Mouse (Mus musculus): ENCODE data around the gene Tanc1.

The Tanc1 gene

DNA sequence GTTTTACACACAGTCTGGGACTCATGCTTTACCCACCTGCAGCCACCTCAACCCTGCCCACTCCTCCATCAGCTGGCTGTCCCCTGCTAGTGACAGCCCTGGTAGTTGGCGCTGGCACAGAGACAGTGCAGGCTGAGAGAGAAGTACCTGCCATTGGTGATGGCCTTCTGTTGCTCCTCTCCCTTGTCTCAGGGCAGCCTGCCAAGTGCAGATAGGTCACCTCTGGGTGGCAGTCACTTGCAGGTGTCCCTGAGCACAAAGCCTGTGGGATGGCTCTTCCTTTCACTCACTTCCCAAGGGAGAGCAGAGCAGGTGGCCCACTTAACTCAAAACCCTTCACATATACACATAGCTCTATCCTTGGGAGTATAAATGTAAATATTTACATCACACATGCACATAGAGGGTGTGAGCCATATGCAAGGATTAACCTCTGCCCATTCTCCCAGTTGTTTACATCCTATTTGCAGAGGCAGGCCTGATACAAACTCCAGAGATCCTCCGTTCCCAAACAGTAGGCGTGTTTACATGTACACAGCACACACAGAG, 106.0 kb downstream of the Tanc1 start:
- no peak for DNase-seq (ENCODE audit: low spot score in 2 of 2)

DNA sequence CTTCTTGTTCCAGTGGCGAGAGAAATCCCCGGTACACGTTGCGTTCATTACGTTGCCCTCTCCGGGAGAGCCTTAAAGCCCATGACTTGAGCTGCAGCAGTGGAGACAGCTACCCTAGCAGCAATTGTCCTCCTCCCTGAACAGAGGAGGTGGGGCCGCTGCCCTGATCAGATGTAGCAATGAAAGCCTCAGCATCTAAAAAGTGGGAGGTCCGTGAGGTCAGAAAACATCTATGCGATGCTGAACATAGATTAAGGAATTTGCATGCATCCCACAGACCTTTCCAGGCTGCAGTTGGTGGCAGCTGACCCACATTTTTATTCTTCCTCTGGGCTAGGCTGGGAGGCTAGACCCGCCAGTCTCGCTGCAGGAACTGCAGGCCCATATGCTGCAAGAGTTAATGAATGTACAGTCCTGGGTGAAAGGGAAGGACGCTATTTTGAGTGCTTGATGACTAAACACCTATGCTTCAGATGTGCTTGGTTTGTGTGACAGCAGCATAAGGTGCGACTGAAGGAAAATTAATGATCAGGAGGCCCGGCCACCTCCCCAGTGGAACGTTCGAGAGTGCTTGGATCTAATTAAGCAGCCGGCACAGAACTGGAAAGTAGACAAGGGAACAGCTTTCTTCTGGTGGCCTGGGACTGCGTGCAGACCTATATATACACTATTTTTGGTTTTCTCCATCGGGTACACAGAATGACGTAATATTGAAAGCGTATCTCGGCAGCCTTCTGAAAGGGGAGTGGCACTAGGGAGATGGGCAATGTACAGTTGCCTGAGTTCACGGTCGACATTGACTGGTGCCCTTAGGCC, 107.0 kb downstream of the Tanc1 start:
- no peak for DNase-seq (ENCODE audit: low spot score in 2 of 2)

DNA sequence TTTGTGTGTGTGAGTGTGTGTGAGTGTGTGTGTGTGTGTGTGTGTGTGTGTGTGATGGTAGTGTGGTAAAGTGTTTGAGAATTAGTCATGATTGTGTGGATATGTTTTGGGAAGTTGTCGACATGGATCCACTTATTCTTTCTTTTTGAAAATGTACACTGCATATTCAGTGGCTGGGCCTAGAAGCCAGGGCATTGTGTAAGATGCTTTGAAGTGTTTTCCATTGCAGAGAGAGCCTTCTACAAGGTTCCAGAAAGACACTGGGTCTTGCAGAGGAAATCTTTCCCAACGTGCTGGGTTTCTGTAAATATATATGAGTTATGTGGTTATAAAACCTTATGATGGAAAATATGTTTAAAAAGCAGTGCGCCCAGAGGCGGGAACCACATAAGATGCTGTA, 108.0 kb downstream of the Tanc1 start:
- DNase-seq (ENCODE audit: low spot score in 2 of 2): no peak

DNA sequence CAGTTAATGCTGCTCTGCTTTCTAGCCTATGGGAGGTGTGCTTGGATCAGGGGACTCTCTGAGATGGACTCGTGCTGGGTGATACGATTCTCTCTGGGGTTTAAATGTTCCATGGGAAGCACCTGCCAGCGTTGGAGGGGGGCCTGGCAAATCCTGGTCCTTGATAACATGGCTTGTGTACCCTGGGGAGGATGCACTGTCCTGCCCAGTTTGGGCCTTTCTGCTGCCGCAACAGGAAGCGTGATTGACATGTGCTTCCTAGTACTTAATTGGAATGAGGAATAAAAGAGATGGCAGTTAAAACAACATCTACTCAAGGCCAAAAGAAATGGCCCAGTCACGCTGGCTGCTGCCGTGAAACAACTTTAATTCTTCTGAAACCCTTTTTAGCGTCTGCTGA, 109.3 kb downstream of the Tanc1 start:
- DNase-seq (ENCODE audit: low spot score in 2 of 2): no peak

DNA sequence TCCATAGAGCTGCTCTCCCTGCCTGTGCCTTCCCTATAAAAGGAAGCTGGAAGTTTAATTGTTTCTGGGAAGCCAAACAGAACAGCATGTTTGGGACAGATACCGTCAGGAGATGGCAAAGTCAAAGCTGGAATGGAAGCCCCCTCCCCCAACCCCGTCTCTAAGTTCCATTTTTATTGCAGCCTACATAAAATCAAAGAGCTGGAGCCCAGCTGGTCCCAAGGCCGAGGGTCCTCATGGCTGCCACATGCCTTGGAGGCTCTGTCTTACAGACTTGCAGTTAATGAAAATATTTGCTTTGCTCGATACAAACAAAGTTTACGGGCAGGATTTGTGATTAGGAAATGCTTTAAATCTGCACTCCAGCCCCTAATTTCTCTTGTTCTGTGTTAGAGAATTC, 109.9 kb downstream of the Tanc1 start:
- DNase-seq (ENCODE audit: low spot score in 2 of 2): no peak

DNA sequence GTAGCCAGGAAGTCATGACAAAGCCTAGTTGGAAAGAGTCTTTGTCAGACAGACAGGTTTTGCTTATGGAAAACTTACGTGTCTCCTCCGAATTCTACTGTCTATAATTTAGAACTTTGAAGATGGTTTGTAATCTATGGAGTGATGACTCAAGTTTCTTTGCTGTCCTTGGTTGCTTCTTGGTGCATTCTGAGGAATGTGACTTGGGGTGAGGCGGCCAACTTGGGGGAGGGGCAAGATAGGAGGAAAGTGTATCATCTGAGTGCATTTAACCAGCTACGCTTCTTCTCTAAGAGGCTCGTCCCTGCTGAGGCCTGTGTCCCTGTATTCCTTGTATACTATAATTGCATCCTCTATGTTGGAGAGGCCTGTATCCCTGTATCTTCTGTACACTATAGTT, 111.5 kb downstream of the Tanc1 start:
- DNase-seq (ENCODE audit: low spot score in 2 of 2): no peak

DNA sequence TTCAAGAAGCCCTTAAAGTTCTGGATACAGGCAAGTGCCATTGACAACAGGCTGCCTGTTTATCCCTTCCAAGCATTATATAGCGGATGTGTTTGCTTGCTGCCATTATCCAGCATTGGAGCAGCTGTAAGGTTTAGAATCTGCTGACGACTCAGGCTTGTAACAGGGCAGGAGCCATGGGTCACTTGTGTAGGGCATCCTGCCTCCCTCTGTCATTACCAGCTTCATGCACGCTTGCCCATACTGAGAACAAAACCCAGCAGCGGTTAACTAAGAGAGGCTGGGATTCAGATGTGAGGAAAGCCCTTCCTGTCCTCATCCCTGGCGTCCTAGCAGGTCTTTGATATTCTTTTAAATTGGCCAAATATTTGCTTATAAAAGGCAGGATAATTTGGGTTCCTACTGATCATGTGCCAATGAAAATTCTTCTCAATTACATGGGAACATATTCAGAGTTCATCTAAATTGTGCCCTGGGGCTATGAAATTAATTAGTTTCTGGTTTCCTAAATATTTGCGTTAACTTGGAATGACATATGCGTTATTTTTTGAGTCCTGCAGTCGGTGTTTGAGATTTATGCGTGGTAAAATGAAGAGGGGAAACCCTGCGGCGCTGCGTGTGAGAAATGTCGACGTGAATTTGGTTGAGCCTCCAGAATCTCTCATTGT, 113.8 kb downstream of the Tanc1 start:
- DNase-seq (ENCODE audit: low spot score in 2 of 2): no peak

DNA sequence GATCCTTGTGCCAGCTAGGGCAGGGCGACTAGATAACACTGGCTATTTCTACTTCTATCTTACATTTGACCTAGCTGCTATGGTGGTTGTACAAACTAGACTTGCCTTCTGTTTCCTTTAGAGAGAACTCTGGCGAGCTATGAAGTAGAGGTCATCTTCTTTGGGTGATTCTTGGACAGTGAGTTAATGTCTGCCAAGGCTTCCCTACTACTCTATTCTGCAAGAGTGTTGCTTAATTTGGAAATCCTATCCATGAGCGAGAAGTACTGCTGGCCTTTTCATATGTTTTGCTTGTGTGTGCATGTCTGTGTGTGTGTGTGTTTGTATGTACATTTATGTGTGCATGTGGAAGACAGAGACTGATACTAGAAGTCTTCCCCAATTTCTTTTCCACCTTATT, 120.0 kb downstream of the Tanc1 start:
- no peak for DNase-seq (ENCODE audit: low spot score in 2 of 2)

DNA sequence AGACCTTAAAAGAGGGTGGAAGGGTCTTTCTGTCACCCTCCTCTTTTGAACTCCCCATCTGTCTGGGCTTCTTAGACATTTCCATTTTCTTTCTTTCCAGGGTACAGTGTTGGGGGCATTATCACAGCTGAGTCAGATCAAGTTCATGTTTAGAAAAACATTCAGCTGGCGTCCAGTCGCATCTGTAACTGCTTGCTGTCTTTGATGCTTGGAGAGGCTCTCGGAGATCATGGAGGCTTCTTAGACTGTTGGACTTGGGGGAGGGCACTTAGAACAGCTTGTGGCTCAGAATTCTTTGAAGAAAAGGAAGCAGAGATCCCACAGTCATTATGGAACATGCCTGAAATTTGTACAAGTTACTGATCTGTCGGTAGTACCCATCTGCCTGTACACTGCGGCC, 121.6 kb downstream of the Tanc1 start:
- DNase-seq (ENCODE audit: low spot score in 2 of 2): no peak

DNA sequence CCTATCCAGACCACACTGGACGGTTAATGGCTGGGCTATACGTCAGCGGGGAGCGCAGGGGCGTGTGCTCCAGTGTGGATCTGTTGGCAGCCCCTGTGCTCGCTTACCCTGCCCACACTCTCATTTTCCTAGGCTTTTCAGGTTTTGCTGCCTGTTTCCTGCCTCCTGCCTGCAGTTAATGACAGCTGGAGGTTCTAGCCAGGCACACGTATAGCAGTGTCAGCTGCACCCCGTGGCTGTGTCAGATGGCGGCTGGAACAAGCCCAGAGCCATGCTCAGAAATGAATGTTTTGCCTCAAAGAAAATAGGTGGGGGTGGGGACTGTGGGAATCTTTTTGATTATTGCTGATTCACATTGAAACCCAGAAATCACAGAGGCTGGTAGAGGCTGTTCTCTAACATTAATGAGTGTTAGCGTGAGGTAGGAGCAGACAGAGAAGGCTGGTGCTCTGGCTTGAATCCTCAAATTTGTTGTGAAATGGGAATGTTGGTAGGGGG, 124.6 kb downstream of the Tanc1 start:
- DNase-seq (ENCODE audit: low spot score in 2 of 2): no peak

DNA sequence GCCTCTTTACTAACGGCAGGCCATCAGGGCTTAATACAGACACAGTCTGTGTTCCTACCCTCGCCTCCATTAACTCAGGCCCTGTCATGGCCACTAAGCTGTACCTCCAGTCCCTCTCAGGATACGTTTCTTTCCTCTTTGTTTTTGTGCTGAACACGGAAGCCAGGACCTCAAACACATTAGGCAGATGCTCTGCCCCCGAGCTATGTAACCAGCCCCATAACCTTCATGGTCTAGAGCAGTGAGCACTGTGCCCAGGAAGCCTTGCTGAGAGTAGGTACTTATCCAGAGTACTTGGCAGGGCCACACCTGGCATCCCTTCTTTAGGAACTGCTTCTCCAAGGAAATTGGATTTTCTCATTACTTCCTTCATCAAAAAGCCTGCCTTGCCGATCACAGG, 125.5 kb downstream of the Tanc1 start:
- no peak for DNase-seq (ENCODE audit: low spot score in 2 of 2)

DNA sequence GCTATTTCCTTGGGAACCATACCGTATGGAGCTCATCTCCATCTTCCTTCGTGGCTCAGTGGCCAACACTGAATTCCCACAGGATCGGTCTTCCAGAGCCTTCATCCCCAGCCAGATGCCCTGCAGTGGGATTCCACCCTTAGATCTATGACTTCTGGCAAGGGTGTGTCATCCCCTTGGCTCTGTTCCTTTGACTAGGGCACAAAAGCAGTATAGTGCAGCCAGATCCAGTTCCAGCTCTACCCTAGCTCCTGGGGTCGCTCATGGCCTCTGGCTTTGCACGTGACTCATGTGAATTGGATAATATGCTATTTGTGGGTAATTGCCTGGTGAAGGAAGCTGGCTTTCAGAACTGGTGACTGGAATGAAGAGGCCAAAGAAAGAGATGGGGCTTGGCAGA, 126.5 kb downstream of the Tanc1 start:
- DNase-seq (ENCODE audit: low spot score in 2 of 2): no peak

DNA sequence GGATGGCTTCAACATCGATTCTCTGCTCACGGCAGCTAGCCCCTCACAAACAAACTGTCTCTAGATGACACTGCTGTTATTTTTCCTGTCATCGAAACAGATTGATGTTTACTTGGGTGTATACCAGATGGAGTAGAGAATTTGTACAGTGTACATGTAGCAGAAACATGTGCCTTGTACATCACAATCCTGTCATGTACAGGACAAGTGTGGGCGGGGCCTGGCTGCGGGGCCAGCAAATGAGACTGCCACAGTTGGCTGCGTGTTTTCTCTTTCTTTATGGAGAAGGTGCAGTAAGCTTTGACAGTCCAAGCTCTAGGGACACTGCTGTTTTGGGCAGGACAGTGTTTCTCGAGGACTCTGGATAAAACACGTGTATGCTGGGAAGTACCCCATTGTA, 127.2 kb downstream of the Tanc1 start:
- no peak for DNase-seq (ENCODE audit: low spot score in 2 of 2)

DNA sequence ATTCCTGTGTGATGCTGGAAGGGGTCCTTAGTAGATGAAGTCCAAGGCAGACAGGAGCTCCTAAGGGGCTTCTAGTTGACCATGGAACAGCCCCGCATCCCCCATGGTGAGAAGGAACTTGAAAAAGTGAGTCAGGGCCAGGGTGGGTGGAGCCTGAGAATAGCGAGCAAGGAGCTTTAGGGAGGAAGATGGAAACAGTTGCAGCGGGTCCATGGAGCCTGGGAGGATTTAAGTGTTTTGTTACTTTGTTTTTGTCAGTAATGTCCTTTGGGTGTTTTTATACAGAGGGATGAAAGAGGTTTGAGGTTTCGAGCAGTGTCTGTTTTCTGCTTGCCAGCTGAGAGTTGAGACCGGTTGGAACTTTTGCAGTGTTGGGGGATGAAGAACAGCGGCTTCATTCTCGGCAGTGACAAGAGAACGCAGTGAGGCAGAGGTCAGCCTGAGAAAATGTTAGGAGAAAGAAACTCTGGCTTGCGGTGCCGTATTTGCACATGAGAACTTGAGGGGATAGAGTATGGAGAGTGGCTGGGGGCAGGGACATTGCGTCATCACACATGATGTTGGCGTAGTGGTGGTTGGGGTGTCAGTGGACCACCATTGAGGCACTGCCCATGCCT, 130.8 kb downstream of the Tanc1 start:
- no peak for DNase-seq (ENCODE audit: low spot score in 2 of 2)

DNA sequence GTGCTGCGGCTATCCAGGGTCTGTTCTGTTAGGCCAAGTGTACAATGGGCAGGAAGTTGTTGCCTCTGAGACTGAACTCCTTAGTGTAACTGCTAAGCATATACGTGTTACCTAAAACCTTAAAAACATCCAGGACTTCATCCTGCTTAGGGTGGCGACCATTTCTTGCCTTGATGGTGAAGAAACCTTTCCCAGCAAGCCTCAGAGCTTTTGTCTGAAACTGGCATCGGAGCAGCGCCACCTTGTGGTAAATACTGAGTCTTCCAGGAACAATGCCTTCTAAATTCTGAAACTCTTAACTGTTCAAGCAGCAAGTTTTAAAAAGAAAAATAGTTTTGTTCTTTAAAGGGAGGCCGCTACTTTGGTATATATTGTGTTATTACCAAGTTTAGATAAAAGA, 133.6 kb downstream of the Tanc1 start:
- no peak for DNase-seq (ENCODE audit: low spot score in 2 of 2)

DNA sequence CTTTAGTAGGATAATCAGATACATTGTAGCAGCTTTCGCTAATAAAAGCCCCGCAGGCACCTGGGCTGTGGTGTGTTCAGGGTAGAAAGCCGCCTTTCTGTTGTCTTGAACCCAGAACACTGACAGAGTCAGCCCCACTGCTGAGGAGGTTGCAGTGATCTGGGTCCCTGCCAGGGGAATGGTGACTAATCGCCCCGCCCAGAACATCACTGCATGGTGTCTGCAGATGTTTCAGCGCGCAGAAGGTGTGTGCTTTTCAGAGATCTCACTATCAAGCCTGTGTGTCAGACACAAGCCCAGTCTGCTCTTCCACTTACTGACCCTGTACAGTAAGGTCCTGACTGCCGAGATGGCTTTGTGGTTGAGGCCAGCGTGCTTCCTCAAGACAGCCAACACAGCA, 134.2 kb downstream of the Tanc1 start:
- DNase-seq (ENCODE audit: low spot score in 2 of 2): no peak

DNA sequence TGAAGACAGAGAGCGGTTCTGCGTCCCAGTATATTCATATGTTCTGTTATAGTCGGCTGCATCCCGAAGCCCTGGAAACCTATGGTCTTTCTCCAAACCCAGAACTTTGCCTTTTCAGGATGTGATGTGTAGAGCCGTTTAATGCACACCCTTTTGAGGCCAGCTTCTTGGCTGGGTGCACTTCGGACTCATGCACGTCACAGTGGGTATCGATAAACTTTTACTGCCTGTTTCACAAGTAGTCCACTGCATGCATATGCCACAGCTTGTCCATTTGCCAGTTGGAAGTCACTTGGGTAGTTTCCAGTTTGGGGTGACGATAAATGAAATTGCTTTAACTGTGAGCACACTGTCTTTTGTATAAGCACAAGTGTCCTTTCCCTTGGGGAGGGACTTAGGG, 135.9 kb downstream of the Tanc1 start:
- no peak for DNase-seq (ENCODE audit: low spot score in 2 of 2)

DNA sequence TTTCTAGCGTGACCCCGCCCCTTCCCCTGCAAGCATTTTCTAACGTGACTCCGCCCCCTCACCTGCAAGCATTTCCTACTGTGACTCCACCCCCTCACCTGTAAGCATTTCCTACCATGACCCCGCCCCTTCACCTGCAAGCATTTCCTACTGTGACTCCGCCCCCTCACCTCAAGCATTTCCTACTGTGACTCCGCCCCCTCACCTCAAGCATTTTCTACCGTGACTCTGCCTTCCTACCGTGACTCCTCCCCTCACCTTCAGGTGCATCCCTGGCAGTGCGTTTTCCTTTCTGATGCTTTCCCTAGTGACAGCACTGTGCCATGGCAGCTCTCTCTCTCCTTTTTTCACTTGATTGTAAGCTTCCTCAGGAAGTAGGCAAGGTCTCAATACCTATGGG, 137.5 kb downstream of the Tanc1 start:
- DNase-seq (ENCODE audit: low spot score in 2 of 2): no peak

DNA sequence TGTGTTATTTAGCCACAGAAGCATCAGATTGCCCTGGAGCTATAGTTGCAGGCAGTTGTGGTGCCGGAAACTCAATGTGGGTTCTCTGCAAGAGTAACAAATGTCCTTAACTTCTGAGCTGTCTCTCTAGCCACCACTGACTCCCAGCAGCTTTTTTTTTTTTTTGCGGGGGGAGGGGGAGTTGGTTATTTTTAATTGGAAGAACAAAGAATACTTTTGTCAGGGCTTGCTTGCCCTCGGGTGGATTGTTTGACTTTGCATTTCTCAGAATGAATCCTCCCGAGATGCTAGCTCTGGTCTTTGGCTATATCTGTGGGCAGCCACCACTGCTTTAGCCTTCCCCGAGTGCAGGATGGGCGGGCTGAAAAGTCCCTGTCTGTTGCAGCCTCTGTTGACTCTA, 139.3 kb downstream of the Tanc1 start:
- no peak for DNase-seq (ENCODE audit: low spot score in 2 of 2)

DNA sequence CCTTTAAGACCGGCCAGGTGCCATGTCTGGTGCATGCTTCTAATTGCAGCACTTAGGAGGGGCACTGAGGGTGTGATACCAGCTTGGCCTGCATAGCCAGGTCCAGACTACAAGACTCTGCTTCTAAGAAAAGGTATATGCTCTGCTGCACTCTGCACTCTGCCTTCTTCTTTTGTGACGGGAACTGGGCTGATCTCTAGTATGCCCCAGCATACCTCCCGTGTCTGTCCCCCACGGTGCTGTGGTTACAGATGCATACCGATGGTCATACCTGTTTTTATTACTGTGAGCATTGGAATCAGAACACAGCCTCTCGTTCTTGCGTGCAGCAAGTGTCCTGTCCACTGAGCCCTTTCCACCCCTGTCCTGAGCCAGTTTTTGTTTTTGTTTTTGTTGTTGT, 140.3 kb downstream of the Tanc1 start:
- no peak for DNase-seq (ENCODE audit: low spot score in 2 of 2)

DNA sequence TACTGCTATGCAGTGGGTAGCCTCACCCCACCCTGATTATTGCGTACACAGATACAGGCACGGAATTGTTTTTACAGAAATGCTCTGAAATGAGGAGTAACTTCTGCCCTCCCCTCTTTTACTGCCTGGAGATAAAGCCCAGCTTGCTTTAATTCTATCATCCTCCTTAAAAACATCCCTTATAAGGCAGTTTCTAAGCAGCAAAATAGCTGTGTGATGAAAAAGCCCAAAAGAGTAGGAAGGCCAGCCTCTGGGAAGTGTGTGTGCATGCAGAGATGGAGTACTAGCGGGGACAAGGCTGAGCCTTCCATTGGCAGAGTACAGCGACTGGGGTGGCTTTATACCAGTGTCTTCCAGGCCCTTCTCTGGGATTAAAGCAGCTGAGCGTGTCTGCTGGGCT, 140.9 kb downstream of the Tanc1 start:
- DNase-seq (ENCODE audit: low spot score in 2 of 2): no peak

DNA sequence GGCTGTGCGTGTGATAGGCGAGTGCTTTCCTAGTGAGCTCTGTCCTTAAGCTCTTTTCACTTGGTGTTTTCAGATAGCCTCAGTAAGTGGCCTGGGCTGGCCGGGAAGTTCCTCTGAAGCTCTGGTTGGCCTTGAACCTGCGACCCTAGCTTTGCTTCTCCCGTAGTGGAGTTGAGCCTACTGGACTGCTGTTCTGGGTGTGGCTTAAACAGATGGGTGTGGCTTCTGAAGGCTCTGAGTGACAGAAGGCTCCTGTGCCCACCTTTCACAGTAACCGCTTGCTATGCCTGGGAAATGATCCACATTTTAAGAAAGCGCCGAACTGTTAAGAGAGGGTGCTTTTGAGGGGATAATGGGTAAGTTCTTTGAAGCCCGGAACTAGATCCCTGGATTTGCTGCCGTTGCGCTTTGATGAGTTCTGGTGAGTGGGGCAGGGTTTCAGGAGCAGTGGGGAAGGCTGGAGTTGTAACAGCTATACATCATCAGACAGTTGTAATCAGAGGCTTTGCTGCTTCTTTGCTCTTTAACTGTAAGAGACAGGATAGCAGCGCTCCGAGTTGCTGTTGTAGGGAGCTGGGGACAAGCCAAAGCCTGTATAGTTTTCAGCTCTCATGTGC, 144.4 kb downstream of the Tanc1 start:
- DNase-seq (ENCODE audit: low spot score in 2 of 2): no peak

Measured in right cerebral cortex, postnatal 36 days (tissue).